8 mouse cellular contexts compared by ENCODE assay signal in the genomic region with DNA sequence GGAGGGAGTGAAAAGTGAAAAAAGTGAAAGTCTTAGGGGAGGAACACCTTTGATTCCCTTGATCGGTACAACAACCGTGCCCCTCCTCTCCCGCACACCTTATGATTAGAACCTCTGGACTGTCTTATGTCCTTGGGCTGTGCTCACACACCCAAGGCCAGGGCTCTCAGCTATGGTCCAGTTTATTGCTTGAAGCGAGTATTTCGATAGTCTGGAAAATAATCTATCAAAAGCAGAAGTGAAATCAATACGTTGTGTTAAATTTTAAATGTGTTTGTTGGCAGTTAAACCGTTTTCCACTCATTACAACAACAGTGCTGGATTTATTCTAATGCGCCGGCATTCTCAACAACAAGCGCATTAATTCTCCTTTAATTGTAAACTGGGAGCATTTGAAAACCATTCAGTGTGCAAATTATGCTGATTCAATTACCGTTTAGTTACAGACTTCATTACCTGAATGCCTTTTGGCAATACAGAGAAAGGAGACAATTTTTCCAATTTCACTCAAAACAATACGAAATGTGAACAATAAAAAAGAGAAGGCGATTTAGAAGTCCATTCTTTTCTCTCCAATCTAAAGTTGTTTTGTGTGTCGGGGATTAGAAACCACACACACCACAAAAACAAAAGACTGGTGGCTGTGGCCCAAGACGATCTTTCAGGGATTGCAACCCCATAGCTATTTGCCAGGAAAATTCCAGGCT. TPM values are rescaled to one million over a fixed set of nuclear protein-coding genes. Genes with fewer than 3 reads are reported as not detected.
A peak's percentile ranks its signal among the peaks of the same experiment; 100 is the strongest.
DNase-seq lines count a peak whose midpoint lies in the region; ATAC-seq and TF ChIP-seq lines count a peak whose summit lies in the region.

No protein-coding gene starts in this region.

- 21% methylated on average over 15 of the region's 15 CpGs for WGBS in heart, embryonic 16.5 days
- WGBS in forebrain, postnatal 0 days, result 7% methylated on average over 15 of the region's 15 CpGs
- WGBS in midbrain, embryonic 13.5 days, result 13% methylated on average over 15 of the region's 15 CpGs

- TF ChIP-seq POLR2A in brain, embryonic 14.5 days (IDR thresholded peaks at IDR 0.05; ENCODE audit: borderline replicate concordance, extremely low read depth, insufficient read depth, insufficient read length, poor library complexity, severe bottlenecking), result no peak

- H3K4me1 ChIP-seq in heart, embryonic 16.5 days (ENCODE audit: control insufficient read depth, insufficient read depth, low read length), result peaks cover 9% of the 10 kb centered on the region
- peaks cover 27% of the 10 kb centered on the region; the same call in 1 of the 2 replicates for H3K4me1 ChIP-seq in forebrain, postnatal 0 days (ENCODE audit: insufficient read depth)
- H3K4me1 ChIP-seq in midbrain, embryonic 13.5 days (replicated peaks), result peaks cover 58% of the 10 kb centered on the region

- H3K4me2 ChIP-seq in heart, embryonic 16.5 days (ENCODE audit: low read depth, low read length), result peak overlapping the region; percentile 55; the same call in 1 of the 2 replicates
- H3K4me2 ChIP-seq in forebrain, postnatal 0 days (ENCODE audit: low read depth), result peak overlapping the region; percentile 89
- peak overlapping the region; percentile 96 for H3K4me2 ChIP-seq in midbrain, embryonic 13.5 days (replicated peaks)

- H3K36me3 ChIP-seq in heart, embryonic 16.5 days (ENCODE audit: control insufficient read depth, insufficient read depth), result no peaks in the 10 kb centered on the region
- no peaks in the 10 kb centered on the region for H3K36me3 ChIP-seq in forebrain, postnatal 0 days (ENCODE audit: insufficient read depth)
- H3K36me3 ChIP-seq in midbrain, embryonic 13.5 days, result no peaks in the 10 kb centered on the region

- H3K27ac ChIP-seq in heart, embryonic 16.5 days (ENCODE audit: low read length), result no peak overlapping the region
- H3K27ac ChIP-seq in forebrain, postnatal 0 days (ENCODE audit: low read depth, low read length), result peak overlapping the region; percentile 50; the same call in 1 of the 2 replicates
- 0 out of 2 replicates have a peak overlapping the region, but pooled peaks have one; percentile 87 for H3K27ac ChIP-seq in midbrain, embryonic 13.5 days

- no peaks in the 10 kb centered on the region for H3K9me3 ChIP-seq in heart, embryonic 16.5 days (replicated peaks; ENCODE audit: control insufficient read depth, low read length)
- H3K9me3 ChIP-seq in forebrain, postnatal 0 days (ENCODE audit: low read length), result no peaks in the 10 kb centered on the region
- no peaks in the 10 kb centered on the region for H3K9me3 ChIP-seq in midbrain, embryonic 13.5 days

- no peak for DNase-seq in heart, postnatal 14 days
- DNase-seq in brain, embryonic 14.5 days (ENCODE audit: low read depth), result peak; percentile 70
- peak; percentile 43 for DNase-seq in forebrain, postnatal 0 days
- no peak for DNase-seq in adrenal gland, adult 18-20 months (ENCODE audit: low spot score in 2 of 2)
- no peak for DNase-seq in embryo, embryonic 9.5 days (ENCODE audit: extremely low spot score)
- no peak for DNase-seq in B cell, adult 2 months

- ATAC-seq in heart, embryonic 16.5 days (replicated peaks; ENCODE audit: extremely low read depth, insufficient read depth, low FRiP score), result no peak
- no peak for ATAC-seq in forebrain, postnatal 0 days
- ATAC-seq in midbrain, embryonic 13.5 days, result no peak

- no peak overlapping the region for H3K4me3 ChIP-seq in heart, embryonic 16.5 days (ENCODE audit: low read length)
- peak overlapping the region; percentile 50 for H3K4me3 ChIP-seq in forebrain, postnatal 0 days (ENCODE audit: low read depth, low read length)
- H3K4me3 ChIP-seq in midbrain, embryonic 13.5 days (replicated peaks), result peak overlapping the region; percentile 63

- intact Hi-C loops in heart, postnatal 14 days (cut with DNase I), result no loop called here

- peaks cover 93% of the 10 kb centered on the region for H3K27me3 ChIP-seq in heart, embryonic 16.5 days (ENCODE audit: control insufficient read depth, insufficient read depth, low read length)
- peaks cover 41% of the 10 kb centered on the region for H3K27me3 ChIP-seq in forebrain, postnatal 0 days (ENCODE audit: insufficient read depth, low read length)
- H3K27me3 ChIP-seq in midbrain, embryonic 13.5 days, result peaks cover 79% of the 10 kb centered on the region

- no peak overlapping the region for H3K9ac ChIP-seq in heart, embryonic 16.5 days (ENCODE audit: low read length)
- peak overlapping the region; percentile 54; the same call in 1 of the 2 replicates for H3K9ac ChIP-seq in forebrain, postnatal 0 days
- H3K9ac ChIP-seq in midbrain, embryonic 13.5 days (replicated peaks), result peak overlapping the region; percentile 78; the same call in 1 of the 2 replicates

- no peak for TF ChIP-seq CTCF in brain, embryonic 14.5 days (IDR thresholded peaks at IDR 0.05; ENCODE audit: borderline replicate concordance, extremely low read depth, insufficient read depth, insufficient read length)
- no peak for TF ChIP-seq CTCF in forebrain, postnatal 0 days (IDR thresholded peaks at IDR 0.05; ENCODE audit: low read depth)

RNA-seq across cellular contexts. Expression of gene Nxph1, which starts 3.8 kb away (rescaled TPM):
- polyA plus RNA-seq in heart, embryonic 16.5 days (2015; fragmentation: Nextera tagmentation; extraction: Ambion mirVana), result 0.09 and 0.22 TPM in 2 replicates
- total RNA-seq in heart, postnatal 14 days (2021), result not detected
- 32.0 and 42.6 TPM in 2 replicates for polyA plus RNA-seq in brain, embryonic 14.5 days (2012; rRNA removed)
- total RNA-seq in forebrain, postnatal 0 days (2014; rRNA removed), result 50.4 and 59.5 TPM in 2 replicates
- 67.0 and 78.8 TPM in 2 replicates for polyA plus RNA-seq in forebrain, postnatal 0 days (2015; fragmentation: Nextera tagmentation; extraction: Ambion mirVana)
- 43.9 and 54.7 TPM in 2 replicates for polyA plus RNA-seq in midbrain, embryonic 13.5 days (2015; fragmentation: Nextera tagmentation; extraction: Ambion mirVana)
- under 1 TPM; 0.16 to 0.60 TPM for total RNA-seq in adrenal gland, adult 18-20 months (2021)

Comparison
In these comparisons a context has a peak if more than half of its experiments do, and no peak if none do; other contexts are left out.
1. DNase-seq: peak in brain, embryonic 14.5 days (single experiment) and forebrain, postnatal 0 days (single experiment); none in heart, postnatal 14 days (0 of 2), adrenal gland, adult 18-20 months (0 of 2), embryo, embryonic 9.5 days (single experiment) and B cell, adult 2 months (0 of 2).
2. RNA of gene Nxph1, which starts 3.8 kb away (polyA plus RNA-seq): 67.0 to 78.8 TPM in forebrain, postnatal 0 days, 43.9 to 54.7 TPM in midbrain, embryonic 13.5 days and 32.0 to 42.6 TPM in brain, embryonic 14.5 days; 0.09 to 0.22 TPM in heart, embryonic 16.5 days; every median in the first group is over 10 times any median in the second.
3. Peak in every context shown above with its lines, with median percentiles within 50 percentile points of each other: H3K4me2 ChIP-seq.